Mouse (Mus musculus) macrophage (primary cell): ENCODE measurements at regions not wholly inside any gene's neighbourhood (a gene's known extent, or its start where the extent isn't known, plus 50 kb on each side); places are given as distances from the start of the nearest gene placed in this dataset.

Experiments
- H3K27ac ChIP-seq: fragments of 350-480 bp; formaldehyde crosslinking; 2 replicates; pipeline ENCODE4 v1.9.0; 2021
- H3K36me3 ChIP-seq: fragments of 350-480 bp; formaldehyde crosslinking; 2 replicates; pipeline ENCODE4 v1.9.0; 2021; ENCODE audit errors: inconsistent target
- H3K4me3 ChIP-seq: fragments of 350-480 bp; formaldehyde crosslinking; 2 replicates; pipeline ENCODE4 v1.9.0; 2021; ENCODE audit errors: inconsistent target
- H3K79me2 ChIP-seq: fragments of 350-480 bp; formaldehyde crosslinking; 2 replicates; pipeline ENCODE4 v1.9.0; 2021; ENCODE audit errors: inconsistent target
- WGBS: methylation state at CpG from one replicate; pipeline ENCODE4 v1.1.7; 2026; ENCODE audit warnings: inconsistent platforms; ENCODE audit not compliant: missing documents; 5-methylcytosine and 5-hydroxymethylcytosine counted together

DNA sequence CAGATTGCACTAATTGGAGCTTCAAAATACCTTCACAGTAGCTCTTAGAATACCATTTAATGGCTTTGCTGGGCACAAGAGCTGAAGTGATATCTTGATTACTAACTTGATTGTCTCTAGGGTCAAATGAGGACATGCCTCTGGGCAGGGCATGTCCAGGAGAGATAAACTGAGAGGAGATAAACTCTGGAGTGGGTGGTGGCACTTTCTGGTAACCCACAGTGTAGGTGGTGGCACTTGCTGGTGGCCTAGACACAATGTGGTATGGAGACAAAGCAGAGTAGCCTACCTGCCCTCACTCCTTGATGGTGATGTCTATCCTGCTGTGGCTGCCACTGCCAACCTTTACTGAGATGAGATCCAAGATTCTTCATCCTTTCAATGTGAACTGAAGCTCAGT is 61.7 kb upstream of the Tgfbr2 start:
- no peak overlapping the region for H3K4me3 ChIP-seq
- no peak overlapping the region for H3K27ac ChIP-seq
- H3K36me3 ChIP-seq: no peaks in the 10 kb centered on the region
- H3K79me2 ChIP-seq: no peaks in the 10 kb centered on the region

DNA sequence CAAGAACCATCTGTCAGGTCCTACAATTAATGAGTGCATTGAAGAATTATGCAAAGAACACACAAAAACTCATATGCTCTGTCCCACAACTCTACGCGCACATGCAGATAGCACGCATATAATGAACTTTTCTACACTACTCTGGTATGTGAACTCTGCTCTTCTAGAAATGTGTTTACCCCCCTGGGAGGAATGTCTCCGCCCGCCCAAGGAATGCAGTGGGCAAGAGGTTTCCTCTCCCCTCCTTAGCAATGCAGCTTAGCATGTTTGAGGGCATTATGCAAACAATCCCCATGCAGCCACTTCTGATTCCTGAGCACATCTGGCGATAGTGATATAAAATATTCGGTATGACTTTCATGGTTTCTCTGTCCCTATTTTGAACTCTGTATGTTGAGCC is 59.0 kb upstream of the Tgfbr2 start:
- Histone ChIP-seq H3K36me3 (no peaks in the 10 kb centered on the region), H3K79me2 (no peaks in the 10 kb centered on the region), H3K27ac (no peak overlapping the region), H3K4me3 (no peak overlapping the region)
- 90% methylated on average over 7 of the region's 7 CpGs for WGBS

DNA sequence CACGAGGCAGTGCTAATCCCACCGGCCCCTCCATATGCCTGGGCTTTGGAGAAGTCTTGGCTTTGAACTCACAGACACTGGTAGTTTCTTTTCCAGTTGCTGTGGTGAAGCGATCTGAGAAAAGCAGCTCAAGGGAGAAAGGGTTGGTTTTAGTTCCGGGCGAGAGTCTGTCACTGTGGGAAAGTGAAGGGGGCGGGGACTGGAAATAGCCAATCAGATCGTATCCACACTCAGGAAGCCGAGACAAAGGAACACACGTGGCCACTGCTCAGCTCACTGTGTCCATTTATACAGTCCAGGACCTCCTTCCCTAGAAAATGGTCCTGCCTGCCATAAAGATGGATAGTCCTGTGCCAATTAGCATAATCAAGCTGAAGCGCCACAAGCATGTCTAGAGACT is 57.2 kb upstream of the Tgfbr2 start:
- H3K4me3 ChIP-seq: no peak overlapping the region
- no peaks in the 10 kb centered on the region for H3K36me3 ChIP-seq
- 90% methylated on average over 9 of the region's 10 CpGs for WGBS
- H3K79me2 ChIP-seq: no peaks in the 10 kb centered on the region
- H3K27ac ChIP-seq: no peak overlapping the region

DNA sequence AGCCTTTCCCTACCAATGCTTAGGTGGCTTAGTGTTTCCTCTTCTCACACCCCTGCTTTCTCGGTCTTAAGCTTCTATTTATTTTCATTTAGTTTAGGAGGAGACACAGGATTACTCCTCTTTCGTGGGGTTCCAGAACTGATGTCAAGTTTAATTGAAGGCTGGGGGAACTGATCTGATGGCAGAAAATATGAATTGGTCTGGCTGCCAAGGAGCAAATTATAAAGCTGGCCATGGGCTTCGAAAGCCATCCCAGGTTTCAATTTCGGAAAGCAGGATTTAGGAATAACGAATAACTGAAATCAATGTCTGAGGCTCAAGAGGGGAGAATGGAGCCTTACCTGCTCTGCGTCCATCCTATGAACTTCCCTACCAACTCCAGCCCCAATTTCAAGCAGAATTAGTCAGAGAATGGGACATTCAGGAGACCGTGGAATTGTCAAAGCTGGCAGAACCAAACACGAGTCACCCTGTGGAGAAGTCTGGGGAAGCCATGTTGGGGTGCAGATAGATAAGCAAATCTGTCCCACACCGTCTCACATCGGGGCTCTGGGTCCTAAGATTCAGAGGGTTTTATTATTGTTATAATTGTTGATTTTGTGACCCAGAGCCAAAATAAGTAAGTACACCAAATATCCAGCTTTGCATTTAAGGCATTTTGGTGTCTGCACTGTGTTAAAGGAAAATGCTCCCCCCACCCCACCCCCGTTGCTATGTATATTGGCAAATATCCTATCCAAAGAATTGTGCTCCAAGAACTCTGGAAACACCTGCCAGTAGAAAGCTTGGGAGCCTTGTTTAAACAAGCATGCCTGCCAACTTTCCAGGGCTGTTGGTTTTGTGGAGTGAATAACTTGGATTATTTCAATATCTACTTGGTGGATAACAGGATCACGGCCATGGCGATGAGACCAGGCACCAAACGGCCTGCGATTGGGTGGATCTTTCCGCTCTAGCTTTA is 56.5 kb upstream of the Tgfbr2 start:
- no peak overlapping the region for H3K27ac ChIP-seq
- no peak overlapping the region for H3K4me3 ChIP-seq
- H3K36me3 ChIP-seq: no peaks in the 10 kb centered on the region
- no peaks in the 10 kb centered on the region for H3K79me2 ChIP-seq
- WGBS: 95% methylated on average over 15 of the region's 16 CpGs

- Histone ChIP-seq H3K4me3 (no peak overlapping the region), H3K36me3 (no peaks in the 10 kb centered on the region), H3K79me2 (no peaks in the 10 kb centered on the region), H3K27ac (no peak overlapping the region)
- WGBS: 83% methylated on average over 7 of the region's 7 CpGs
Measured at GRCm38 (mm10) chr9:116230346-116230745, 55.2 kb upstream of the Tgfbr2 start.

- H3K79me2 ChIP-seq: no peaks in the 10 kb centered on the region
- H3K27ac ChIP-seq: no peak overlapping the region
- no peaks in the 10 kb centered on the region for H3K36me3 ChIP-seq
- H3K4me3 ChIP-seq: no peak overlapping the region
- 85% methylated on average over 9 of the region's 9 CpGs for WGBS
Measured at GRCm38 (mm10) chr9:116228443-116228842, 53.3 kb upstream of the Tgfbr2 start.

DNA sequence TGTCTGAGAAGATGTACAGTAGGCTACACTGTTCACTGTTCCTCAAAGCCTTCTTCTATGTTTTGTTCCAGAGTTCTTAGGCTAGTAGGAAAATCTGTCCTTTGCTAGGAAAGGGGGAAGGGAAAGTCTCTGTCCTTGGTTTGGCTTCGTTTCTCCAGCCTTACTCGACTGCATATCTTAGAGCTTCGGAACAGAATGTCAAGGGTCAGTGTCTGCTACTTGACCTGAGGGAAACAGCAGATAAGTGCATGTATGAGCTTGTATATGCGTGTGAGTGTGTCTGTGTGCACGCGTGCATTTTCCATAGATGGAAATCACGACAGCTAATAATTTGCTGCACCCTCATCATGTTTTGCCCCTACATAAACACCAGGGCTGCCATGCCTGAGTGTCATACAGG is 52.6 kb upstream of the Tgfbr2 start:
- Histone ChIP-seq H3K36me3 (no peaks in the 10 kb centered on the region), H3K79me2 (no peaks in the 10 kb centered on the region), H3K4me3 (no peak overlapping the region), H3K27ac (no peak overlapping the region)
- WGBS: 88% methylated on average over 7 of the region's 7 CpGs
